Mouse (Mus musculus): ENCODE measurements around the gene Hspb9.

Hspb9 gene

GRCm38 (mm10) chr11:100730477-100731205, 17.0 kb downstream of the Hspb9 start:
- no peak for DNase-seq (ENCODE audit: extremely low spot score)

DNA sequence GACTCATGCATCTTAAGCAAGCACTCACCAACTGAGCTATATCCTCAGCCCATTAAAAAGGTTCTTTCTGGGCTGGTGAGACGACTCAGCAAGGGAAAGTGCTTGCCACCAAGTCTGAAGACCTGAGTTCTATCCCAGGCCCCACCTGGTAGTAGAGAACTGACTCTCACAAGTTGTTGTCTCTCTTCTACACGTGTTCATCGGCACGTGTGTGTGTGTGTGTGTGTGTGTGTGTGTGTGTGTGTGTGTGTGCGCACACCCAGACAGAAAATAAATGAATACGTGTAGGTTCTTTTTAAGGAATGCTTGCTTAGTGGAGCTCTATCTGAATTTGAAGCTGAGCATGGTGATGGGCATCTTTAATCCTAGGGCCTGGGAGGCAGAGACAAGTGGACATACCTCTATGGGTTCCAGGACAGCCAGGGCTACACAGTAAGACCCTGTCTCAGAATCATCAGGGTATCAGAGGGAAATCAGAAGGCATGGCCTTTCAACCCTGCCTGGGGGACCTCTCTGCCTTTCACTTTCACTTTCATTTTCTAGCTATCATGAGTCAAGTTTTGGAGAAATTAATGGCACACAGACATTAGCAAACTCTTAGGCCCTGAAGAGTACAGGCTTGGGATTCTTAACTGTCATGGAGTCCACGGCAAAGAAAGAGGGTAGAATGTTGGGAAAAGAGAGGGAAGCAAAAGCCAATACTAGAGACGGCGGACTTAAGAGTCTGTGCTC, 21.6 kb downstream of the Hspb9 start:
- no peak for DNase-seq (ENCODE audit: extremely low spot score)

DNA sequence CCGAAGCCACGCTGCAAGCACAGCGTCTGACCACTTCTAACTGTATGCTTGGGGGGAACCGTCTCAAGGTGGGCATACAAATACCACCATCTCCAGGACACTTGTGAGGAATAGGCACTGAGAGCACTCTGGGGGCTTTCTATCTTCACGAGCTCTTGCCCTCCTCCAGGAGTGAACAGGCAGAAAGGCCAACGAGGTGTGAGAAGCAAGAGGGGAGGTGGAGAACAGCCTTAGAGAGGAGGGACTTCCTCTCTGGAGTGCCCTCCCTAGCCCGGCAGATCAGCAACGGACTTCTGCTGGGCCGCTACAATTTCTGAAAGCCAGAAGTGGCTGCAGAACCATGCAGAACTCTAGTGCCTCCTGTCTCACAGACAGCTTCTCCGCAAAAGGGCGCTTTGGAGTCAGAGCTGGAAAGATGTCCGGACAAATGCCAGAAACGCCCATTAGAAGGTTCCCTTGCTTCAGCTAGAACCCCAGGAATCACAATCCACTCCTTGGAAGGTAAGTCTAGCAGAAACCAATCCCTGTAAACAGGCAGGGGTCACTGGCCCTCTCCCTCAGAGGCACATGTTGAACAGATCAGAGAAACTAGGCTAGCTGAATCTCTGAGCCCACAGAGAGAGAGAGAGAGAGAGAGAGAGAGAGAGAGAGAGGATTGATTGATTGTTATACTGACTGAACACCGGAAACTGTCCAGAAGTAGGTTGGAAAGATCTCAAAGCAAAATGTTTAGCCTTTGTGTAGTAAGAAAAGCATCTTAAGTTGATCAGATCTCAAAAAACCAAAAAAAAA, 22.5 kb downstream of the Hspb9 start:
- no peak for DNase-seq (ENCODE audit: extremely low spot score)

- DNase-seq (ENCODE audit: extremely low spot score) = no peak
Measured at GRCm38 (mm10) chr11:100736746-100737080, 23.1 kb downstream of the Hspb9 start.

DNA sequence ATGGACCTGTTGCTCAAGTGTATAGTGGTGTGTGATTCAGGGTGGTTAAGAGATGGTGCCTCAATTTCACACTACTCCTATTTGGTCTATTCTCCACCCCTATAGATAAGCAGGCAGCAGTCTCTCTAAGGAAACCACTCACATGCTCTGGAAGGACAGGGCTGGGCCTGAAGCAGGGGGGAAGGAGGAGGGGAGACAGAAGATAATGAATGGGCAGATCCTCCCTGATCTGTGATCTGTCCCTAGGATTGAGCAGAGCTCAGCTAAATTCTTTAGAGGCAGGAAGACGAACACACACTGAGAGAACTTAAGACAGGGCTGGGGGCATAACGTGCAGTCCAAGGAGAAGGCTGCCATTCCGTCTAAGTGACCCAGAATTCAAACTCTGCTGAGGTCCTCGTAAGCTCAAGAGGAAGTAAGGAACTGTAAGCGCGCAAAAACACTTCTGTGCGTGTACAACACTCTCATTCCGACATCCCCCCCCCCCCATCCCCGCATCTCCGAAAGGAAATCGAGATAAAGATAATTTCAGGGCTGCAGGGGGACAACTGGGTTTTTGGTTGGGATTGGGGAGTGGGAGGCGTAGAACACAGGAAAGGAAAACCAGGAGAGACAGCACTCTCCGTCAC, 23.6 kb downstream of the Hspb9 start:
- no peak for DNase-seq (ENCODE audit: extremely low spot score)

- peak; percentile 99 for DNase-seq (ENCODE audit: extremely low spot score)
Measured at GRCm38 (mm10) chr11:100738066-100738604, 24.5 kb downstream of the Hspb9 start, which contains the start of gene Rab5c. Rab5c (minus strand) TSS chr11:100738215.

GRCm38 (mm10) chr11:100738749-100739148, 25.1 kb downstream of the Hspb9 start:
- DNase-seq (ENCODE audit: extremely low spot score) = no peak

DNA sequence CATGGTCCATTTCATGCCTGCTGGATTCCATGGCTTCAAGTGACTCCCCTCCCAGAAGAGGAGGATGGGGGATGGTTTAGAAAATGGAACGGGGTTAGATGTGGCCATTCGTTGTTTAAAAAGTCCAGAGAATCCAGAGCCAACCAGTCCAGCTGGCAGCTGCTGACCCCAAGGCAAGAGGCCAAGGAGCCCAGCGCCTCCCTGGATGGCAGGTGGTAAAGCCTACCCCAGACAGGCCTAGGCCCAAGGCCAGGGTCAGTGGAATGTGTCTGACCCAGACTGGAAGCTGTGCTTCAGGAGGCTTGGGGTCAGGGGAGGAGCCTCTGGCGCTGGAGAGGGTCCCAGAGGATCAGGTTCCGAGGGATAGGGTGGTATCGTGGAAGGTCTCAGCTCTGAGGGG, 27.7 kb downstream of the Hspb9 start:
- no peak for DNase-seq (ENCODE audit: extremely low spot score)

GRCm38 (mm10) chr11:100745085-100745484, 31.4 kb downstream of the Hspb9 start:
- DNase-seq (ENCODE audit: extremely low spot score) = peak; percentile 39

DNA sequence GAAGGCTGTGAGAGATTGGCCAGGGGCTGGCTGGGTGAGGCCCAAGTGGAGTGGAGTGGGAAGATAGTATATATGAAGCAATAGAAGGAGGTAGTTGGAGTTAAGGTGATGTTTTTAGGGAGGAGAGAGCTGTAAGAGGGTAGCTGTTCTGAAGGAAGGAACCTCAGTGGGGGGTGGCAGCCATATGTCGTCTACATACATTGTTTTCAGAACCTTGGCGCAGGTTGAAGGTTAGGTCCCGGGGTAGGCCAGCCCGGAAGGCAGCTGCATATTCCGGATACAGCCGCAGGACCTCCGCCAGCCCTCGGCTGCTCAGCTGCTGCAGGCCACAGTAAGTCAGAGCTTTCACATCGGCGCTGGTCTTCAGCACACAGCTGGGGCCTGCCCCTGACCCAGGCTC, 32.9 kb downstream of the Hspb9 start:
- DNase-seq (ENCODE audit: extremely low spot score) = no peak

DNA sequence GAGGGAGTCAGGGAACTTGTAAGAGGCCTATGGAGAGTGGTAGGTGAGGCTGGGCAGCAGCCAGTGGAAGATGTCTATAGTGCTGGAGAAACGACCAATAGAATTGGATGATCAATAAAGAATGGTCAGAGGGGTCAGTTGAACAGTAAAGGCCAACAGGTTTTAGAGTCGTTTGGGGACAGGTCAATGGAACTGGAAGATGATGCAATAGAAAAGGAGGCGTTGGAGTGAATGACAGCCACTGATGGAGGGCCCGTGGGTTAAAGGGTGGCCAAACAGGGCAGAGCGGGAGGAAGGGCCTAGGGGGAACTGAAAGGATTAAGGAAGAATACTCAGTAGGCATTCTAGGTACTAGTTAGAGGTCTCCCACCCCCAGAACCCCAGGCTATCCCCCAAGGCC, 33.5 kb downstream of the Hspb9 start:
- no peak for DNase-seq (ENCODE audit: extremely low spot score)

- DNase-seq (ENCODE audit: extremely low spot score) = no peak
Measured at GRCm38 (mm10) chr11:100748620-100749019, 35.0 kb downstream of the Hspb9 start.

DNA sequence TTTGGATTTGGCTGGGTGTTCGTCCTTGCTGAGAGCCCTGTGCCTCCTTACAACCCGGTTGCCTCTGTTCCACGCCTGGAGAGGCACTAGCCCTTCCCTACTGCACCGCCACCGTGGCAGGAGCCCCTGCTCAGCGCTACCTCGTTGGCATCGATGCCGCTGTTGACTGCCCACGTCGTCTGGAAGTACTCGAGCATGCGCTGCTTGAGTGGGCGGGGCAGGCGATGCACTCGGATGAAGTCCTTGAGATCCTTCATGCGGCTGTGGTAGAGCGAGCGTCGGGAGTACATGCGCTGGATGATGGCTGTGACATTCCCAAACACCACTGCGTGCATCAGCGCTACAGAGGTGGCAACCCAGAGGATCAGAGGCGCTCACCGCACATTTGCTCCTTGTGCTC, 35.8 kb downstream of the Hspb9 start:
- DNase-seq (ENCODE audit: extremely low spot score) = no peak

DNA sequence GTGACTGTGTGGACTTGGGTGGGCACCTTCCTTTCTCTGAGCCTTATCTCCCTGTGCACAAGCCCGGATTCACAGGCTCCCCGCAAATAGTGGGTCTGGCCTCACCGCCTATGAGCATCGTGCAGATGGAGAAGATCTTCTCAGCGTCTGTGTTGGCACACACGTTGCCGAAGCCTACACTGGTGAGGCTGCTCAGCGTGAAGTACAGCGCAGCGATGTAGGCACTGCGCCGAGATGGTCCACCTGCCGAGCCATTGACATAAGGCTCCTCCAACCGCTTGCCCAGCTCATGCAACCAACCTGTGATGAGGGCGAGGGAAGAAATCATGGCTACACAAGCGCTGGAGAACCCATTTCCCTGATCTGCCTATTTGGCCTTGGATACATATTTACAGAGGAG, 36.5 kb downstream of the Hspb9 start:
- DNase-seq (ENCODE audit: extremely low spot score) = no peak

DNA sequence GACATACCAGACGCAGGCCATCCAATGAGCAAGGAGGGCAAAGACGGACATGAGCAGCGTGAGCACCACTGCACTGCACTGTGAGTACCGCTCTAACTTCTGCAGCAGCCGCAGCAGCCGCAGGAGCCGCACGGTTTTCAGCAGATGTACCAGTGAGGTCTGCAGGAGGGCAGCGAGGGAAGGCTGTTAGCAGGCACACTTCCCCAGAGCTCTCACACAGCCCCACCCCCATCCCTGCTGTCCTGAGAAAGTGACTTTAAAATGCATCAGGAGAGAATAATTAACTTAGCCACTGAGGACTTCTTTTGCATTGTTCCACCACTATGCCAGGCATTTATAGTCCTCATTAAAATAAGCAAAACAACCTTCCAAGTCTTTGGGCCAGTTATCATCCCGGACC, 38.6 kb downstream of the Hspb9 start:
- DNase-seq (ENCODE audit: extremely low spot score) = no peak

GRCm38 (mm10) chr11:100754021-100754692, 40.5 kb downstream of the Hspb9 start:
- no peak for DNase-seq (ENCODE audit: extremely low spot score)

DNA sequence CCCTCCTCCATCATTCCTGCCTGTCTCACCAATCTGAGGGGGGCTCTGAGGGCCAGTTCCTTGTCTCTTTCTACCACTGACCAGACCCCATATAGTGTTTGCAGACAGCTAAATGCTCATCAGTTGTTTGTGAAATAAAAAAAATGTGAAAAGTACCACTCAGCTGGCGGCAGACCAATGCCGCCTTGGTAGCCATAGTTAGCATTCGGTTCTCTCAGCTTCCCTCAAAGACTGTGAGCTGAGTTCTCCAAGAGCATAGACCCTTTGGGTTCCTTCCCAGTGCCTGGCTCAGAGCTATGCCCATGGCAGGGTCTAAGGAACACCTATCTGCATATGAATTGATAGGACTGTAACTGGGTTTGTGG, 41.0 kb downstream of the Hspb9 start:
- DNase-seq (ENCODE audit: extremely low spot score) = no peak

DNA sequence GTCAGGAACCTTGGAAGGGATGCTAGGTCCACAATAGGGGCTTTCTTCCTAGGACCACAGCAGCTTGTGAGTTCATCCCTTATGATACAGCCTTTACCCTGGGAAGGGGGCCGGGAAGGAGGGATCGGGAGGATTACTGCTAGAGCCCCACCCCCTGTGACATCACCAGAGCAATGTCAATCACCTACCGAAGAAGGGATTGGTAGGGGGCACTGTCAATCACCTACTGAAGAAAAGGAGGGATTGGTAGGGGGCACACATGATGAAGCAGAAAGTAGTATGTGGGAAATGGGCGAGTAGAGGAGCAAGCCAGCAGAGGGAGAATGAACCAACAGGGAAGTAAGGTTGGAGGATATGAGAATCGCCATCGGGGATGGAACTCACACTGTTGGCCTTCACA, 42.8 kb downstream of the Hspb9 start:
- no peak for DNase-seq (ENCODE audit: extremely low spot score)

GRCm38 (mm10) chr11:100757566-100757965, 43.9 kb downstream of the Hspb9 start:
- DNase-seq (ENCODE audit: extremely low spot score) = no peak

GRCm38 (mm10) chr11:100758707-100759610, 45.3 kb downstream of the Hspb9 start:
- DNase-seq (ENCODE audit: extremely low spot score) = peak; percentile 78

All from embryo, embryonic 9.5 days (tissue).